Mouse (Mus musculus) forebrain, embryonic 14.5 days (tissue): Measurements from ENCODE around the gene Olfr248. TPM values are rescaled to one million over a fixed set of nuclear protein-coding genes. Genes with fewer than 3 reads are reported as not detected.
"Not testable (repeated sequence)": the region's sequence is repeated elsewhere in the genome, so short reads cannot be mapped to it uniquely, and the experiment has no call there.

Source experiments
- ATAC-seq: fragments of 200-750 bp; cut with Nextera tagmentation; 2 replicates; pipeline ENCODE4 v1.8.0; 2017; ENCODE audit warnings: mild to moderate bottlenecking, moderate library complexity
- DNase-seq: peaks from one replicate; pipeline ENCODE4 v3.0.0-alpha.2; 2015; ENCODE audit warnings: low spot score
- H3K27ac ChIP-seq: fragments of 300-500 bp; sonication (generic); 2 replicates; pipeline ENCODE4 v1.5.1; 2014; ENCODE audit warnings: low read depth, mild to moderate bottlenecking, control low read depth, low read length, moderate library complexity
- H3K27me3 ChIP-seq: fragments of 300-500 bp; sonication (generic); replicated peaks from 2 replicates; pipeline ENCODE4 v1.6.1; 2014; ENCODE audit warnings: low read length, control low read depth, mixed read lengths; ENCODE audit not compliant: control insufficient read depth, insufficient read depth
- H3K36me3 ChIP-seq: fragments of 300-500 bp; sonication (generic); 2 replicates; pipeline ENCODE4 v1.6.1; 2014; ENCODE audit warnings: low read length, control low read depth; ENCODE audit not compliant: control insufficient read depth, insufficient read depth
- H3K4me1 ChIP-seq: fragments of 300-500 bp; sonication (generic); 2 replicates; pipeline ENCODE4 v1.6.1; 2014; ENCODE audit warnings: antibody characterized with exemption, low read length, control low read depth; ENCODE audit not compliant: control insufficient read depth, insufficient read depth
- H3K4me2 ChIP-seq: fragments of 300-500 bp; sonication (generic); 2 replicates; pipeline ENCODE4 v1.6.1; 2014; ENCODE audit warnings: mild to moderate bottlenecking, control low read depth, low read length
- H3K4me3 ChIP-seq: fragments of 300-500 bp; sonication (generic); 2 replicates; pipeline ENCODE4 v1.5.1; 2014; ENCODE audit warnings: low read depth, low read length, control low read depth
- H3K9ac ChIP-seq: fragments of 300-500 bp; sonication (generic); 2 replicates; pipeline ENCODE4 v1.6.1; 2014; ENCODE audit warnings: mild to moderate bottlenecking, low read length, control low read depth, moderate library complexity
- H3K9me3 ChIP-seq: fragments of 300-500 bp; sonication (generic); replicated peaks from 2 replicates; pipeline ENCODE4 v1.6.1; 2016; ENCODE audit warnings: low read length, control low read depth, mixed read lengths; ENCODE audit not compliant: control insufficient read depth
- WGBS: fragments of 180-500 bp; shearing (Covaris S2); extraction: QIAGEN DNeasy Blood & Tissue Kit; methylation state at CpG from one replicate; pipeline ENCODE4 v1.1.7; 2014; 5-methylcytosine and 5-hydroxymethylcytosine counted together
- polyA plus RNA-seq: library from polyadenylated mRNA; unstranded; fragments of >200 nt; fragmentation: Nextera tagmentation; extraction: Ambion mirVana; gene quantifications from 2 replicates; pipeline ENCODE4 v1.2.1, GENCODE M21; 2014

Gene Olfr248
- not detected in 2 replicates for polyA plus RNA-seq

- WGBS, result 91% methylated on average over 2 of the region's 2 CpGs
- H3K36me3 ChIP-seq, result no peaks in the 10 kb centered on the region
- ATAC-seq (no peak), DNase-seq (no peak)
- H3K9ac ChIP-seq, result no peak within 1 kb of the TSS
- H3K9me3 ChIP-seq, result no peaks in the 10 kb centered on the region
- no peak within 1 kb of the TSS for H3K4me2 ChIP-seq
- H3K4me3 ChIP-seq, result no peak within 1 kb of the TSS
- no peaks in the 10 kb centered on the region for H3K4me1 ChIP-seq
- no peak within 1 kb of the TSS for H3K27ac ChIP-seq
- H3K27me3 ChIP-seq, result no peaks in the 10 kb centered on the region
Measured at GRCm38 (mm10) chr1:174390746-174391145, at the start of gene Olfr248. Gene Olfr248 (plus strand): TSS chr1:174391046.

- H3K27me3 ChIP-seq, H3K4me3 ChIP-seq, H3K9me3 ChIP-seq, H3K4me1 ChIP-seq, H3K9ac ChIP-seq, H3K27ac ChIP-seq, ATAC-seq, H3K36me3 ChIP-seq, H3K4me2 ChIP-seq, DNase-seq: not testable (repeated sequence)
- whole genome bisulfite sequencing, result 83% methylated on average over 1 of the region's 1 CpGs
Measured at GRCm38 (mm10) chr1:174353636-174354035, 37.2 kb upstream of the Olfr248 start.

- ATAC-seq, result no peak
- DNase-seq, result no peak
- H3K4me3 ChIP-seq, result no peak overlapping the region
- no peaks in the 10 kb centered on the region for H3K27me3 ChIP-seq
- no peaks in the 10 kb centered on the region for H3K36me3 ChIP-seq
- 82% methylated on average over 5 of the region's 5 CpGs for WGBS
- no peaks in the 10 kb centered on the region for H3K4me1 ChIP-seq
- H3K27ac ChIP-seq, result no peak overlapping the region
- no peaks in the 10 kb centered on the region for H3K9me3 ChIP-seq
- H3K9ac ChIP-seq, result no peak overlapping the region
- H3K4me2 ChIP-seq, result no peak overlapping the region
Measured at GRCm38 (mm10) chr1:174354640-174355039, 36.2 kb upstream of the Olfr248 start.

GRCm38 (mm10) chr1:174364882-174365451, 25.9 kb upstream of the Olfr248 start, which contains the start of gene Olfr417:
Gene Olfr417 (plus strand): TSS chr1:174365122.
- ATAC-seq (no peak), DNase-seq (no peak)
- H3K36me3 ChIP-seq, result no peaks in the 10 kb centered on the region
- WGBS, result 80% methylated on average over 2 of the region's 2 CpGs
- H3K9me3 ChIP-seq, result no peaks in the 10 kb centered on the region
- no peaks in the 10 kb centered on the region for H3K27me3 ChIP-seq
- no peak within 1 kb of the TSS for H3K4me3 ChIP-seq
- H3K27ac ChIP-seq, result no peak within 1 kb of the TSS
- H3K4me2 ChIP-seq, result no peak within 1 kb of the TSS
- no peak within 1 kb of the TSS for H3K9ac ChIP-seq
- no peaks in the 10 kb centered on the region for H3K4me1 ChIP-seq

GRCm38 (mm10) chr1:174373799-174374198, 17.0 kb upstream of the Olfr248 start:
- 97% methylated on average over 3 of the region's 3 CpGs for WGBS
- Histone ChIP-seq H3K4me1 (no peaks in the 10 kb centered on the region), H3K9ac (no peak overlapping the region), H3K27me3 (no peaks in the 10 kb centered on the region), H3K4me2 (no peak overlapping the region), H3K27ac (no peak overlapping the region), H3K36me3 (no peaks in the 10 kb centered on the region), H3K4me3 (no peak overlapping the region), H3K9me3 (no peaks in the 10 kb centered on the region)
- ATAC-seq (no peak), DNase-seq (no peak)

- H3K27ac ChIP-seq, result no peak overlapping the region
- DNase-seq, result no peak
- no peaks in the 10 kb centered on the region for H3K9me3 ChIP-seq
- no peak overlapping the region for H3K4me2 ChIP-seq
- no peak overlapping the region for H3K9ac ChIP-seq
- H3K4me3 ChIP-seq, result no peak overlapping the region
- no peak for ATAC-seq
- no peaks in the 10 kb centered on the region for H3K4me1 ChIP-seq
- 92% methylated on average over 4 of the region's 4 CpGs for WGBS
- no peaks in the 10 kb centered on the region for H3K27me3 ChIP-seq
- H3K36me3 ChIP-seq, result no peaks in the 10 kb centered on the region
Measured at GRCm38 (mm10) chr1:174422959-174423358, 32.1 kb downstream of the Olfr248 start.

- ATAC-seq, result no peak
- WGBS, result 73% methylated on average over 1 of the region's 1 CpGs
Measured at GRCm38 (mm10) chr1:174423764-174424163, 32.9 kb downstream of the Olfr248 start, which contains the start of gene Olfr414. Gene Olfr414 (plus strand): TSS chr1:174424064.

GRCm38 (mm10) chr1:174426180-174426986, 35.5 kb downstream of the Olfr248 start:
- no peak for DNase-seq
- Histone ChIP-seq H3K9ac (no peak overlapping the region), H3K9me3 (no peaks in the 10 kb centered on the region), H3K27me3 (no peaks in the 10 kb centered on the region), H3K27ac (no peak overlapping the region), H3K4me3 (no peak overlapping the region), H3K4me2 (no peak overlapping the region), H3K36me3 (no peaks in the 10 kb centered on the region), H3K4me1 (no peaks in the 10 kb centered on the region)
- WGBS, result 59% methylated on average over 3 of the region's 3 CpGs
- no peak for ATAC-seq

More at GRCm38 (mm10) chr1:174423764-174424163, 32.9 kb downstream of the Olfr248 start, which contains the start of gene Olfr414:
- H3K4me3 ChIP-seq, result no peak within 1 kb of the TSS
- no peaks in the 10 kb centered on the region for H3K4me1 ChIP-seq
- H3K27ac ChIP-seq, result no peak within 1 kb of the TSS
- no peak within 1 kb of the TSS for H3K9ac ChIP-seq
- no peaks in the 10 kb centered on the region for H3K27me3 ChIP-seq
- no peak within 1 kb of the TSS for H3K4me2 ChIP-seq
- H3K9me3 ChIP-seq, result no peaks in the 10 kb centered on the region
- no peaks in the 10 kb centered on the region for H3K36me3 ChIP-seq
- no peak for DNase-seq

- H3K4me3 ChIP-seq, result no peak overlapping the region
- H3K9ac ChIP-seq, result no peak overlapping the region
- DNase-seq (no peak), ATAC-seq (no peak)
- no peaks in the 10 kb centered on the region for H3K4me1 ChIP-seq
- no peak overlapping the region for H3K27ac ChIP-seq
- no peak overlapping the region for H3K4me2 ChIP-seq
- no peaks in the 10 kb centered on the region for H3K36me3 ChIP-seq
- no peaks in the 10 kb centered on the region for H3K9me3 ChIP-seq
- no peaks in the 10 kb centered on the region for H3K27me3 ChIP-seq
- WGBS, result 89% methylated on average over 1 of the region's 1 CpGs
Measured at GRCm38 (mm10) chr1:174427402-174427801, 36.6 kb downstream of the Olfr248 start.
